Mouse (Mus musculus): ENCODE data around the gene Crip2.

DNA sequence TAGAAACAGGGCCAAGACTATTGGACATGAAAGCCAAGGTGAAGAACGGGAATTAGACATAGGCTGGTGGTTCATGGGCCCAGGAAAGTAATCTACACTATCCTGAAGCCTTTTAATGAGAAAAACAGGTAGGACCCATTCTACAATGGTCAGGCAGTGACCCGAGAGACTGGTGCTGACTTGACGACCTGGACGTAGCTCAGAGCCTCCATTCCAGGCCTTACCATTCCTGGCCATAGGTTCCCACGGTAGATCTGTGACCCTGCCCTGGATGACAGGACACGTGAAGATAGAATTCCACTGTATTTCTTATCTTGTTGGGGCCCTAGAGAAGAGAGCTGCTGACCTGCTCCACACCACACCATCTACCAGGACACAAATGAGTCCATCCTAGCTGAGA, 1.7 kb upstream of the Crip2 start:
- TF ChIP-seq CTCF (IDR thresholded peaks at IDR 0.05; ENCODE audit: insufficient read depth, low read length) (no peak), POLR2A (IDR thresholded peaks at IDR 0.05; ENCODE audit: borderline replicate concordance, extremely low read depth, low read depth, low read length) (no peak)
